Mouse (Mus musculus): ENCODE data around the gene Fam170b.

The Fam170b gene

DNA sequence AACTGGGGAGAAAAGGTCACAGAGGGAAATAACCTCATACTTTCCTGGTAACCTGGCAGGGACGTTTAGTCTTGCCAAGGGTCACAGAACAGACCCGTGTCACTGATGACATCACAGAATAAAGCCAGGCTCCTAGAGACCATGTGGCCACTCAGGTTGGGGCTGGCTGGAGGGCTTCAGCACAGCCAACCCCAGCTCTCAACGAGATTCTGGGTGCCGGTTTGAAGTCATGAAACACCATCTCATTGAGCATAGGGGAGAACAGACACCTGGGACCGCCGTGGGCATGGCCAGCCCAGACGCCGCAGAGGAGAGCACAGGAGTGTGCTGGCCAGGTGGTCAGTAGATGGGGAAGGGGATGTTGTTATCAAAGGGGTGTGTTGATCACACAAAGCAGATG, at the start of gene Fam170b:
Fam170b (plus strand) TSS at position 116 of the 400 bp plus-strand sequence.
- no peak for DNase-seq

DNA sequence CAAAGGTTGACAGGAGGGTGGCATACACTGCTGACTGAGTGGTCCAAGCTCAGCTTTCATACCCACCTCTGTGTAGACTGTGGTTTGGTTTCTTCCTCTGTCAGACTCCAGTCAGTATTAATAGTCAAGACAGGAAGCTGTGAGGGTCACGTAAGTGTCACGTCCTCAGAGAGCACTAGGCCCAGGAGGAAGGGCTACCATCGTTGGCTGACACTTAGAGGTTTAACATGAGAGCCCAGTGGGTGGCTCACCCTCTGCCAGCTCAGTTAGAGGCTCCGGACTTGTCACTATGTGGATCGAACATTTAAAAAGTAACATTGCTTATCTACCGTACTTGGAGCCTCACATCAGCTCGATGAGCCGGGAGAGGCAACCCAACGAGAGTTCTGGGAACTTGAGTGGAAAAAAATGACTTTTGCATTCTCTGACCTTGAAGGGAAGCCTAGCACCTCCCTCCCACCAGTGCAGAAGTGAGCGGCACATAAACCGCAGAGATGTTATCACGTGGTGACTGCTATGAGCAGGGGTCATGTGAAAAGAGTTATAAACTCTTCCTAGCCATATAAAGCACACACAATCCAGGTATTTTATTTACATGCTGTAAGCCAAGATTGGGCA, 49.5 kb upstream of the Fam170b start:
- DNase-seq: peak; percentile 6 to 8

DNA sequence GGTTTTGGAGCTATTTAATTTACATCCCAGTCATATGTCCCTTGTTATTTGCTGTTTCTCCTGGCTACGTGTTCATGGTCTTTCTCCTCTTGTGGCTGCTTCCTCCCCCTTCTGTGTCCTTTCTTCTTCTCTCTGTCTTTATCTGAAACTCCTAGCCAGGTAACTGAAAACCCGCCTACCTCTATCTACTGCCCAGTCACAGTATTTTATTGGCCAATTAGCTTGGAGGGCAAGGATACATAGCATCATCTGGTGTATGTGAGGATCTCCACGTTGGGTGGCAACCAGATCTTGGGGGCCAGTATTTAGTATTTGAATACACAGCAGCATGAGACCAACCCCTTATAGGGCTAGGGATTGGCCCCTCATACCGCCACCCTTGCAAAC, 49.0 kb upstream of the Fam170b start:
- no peak for DNase-seq

DNA sequence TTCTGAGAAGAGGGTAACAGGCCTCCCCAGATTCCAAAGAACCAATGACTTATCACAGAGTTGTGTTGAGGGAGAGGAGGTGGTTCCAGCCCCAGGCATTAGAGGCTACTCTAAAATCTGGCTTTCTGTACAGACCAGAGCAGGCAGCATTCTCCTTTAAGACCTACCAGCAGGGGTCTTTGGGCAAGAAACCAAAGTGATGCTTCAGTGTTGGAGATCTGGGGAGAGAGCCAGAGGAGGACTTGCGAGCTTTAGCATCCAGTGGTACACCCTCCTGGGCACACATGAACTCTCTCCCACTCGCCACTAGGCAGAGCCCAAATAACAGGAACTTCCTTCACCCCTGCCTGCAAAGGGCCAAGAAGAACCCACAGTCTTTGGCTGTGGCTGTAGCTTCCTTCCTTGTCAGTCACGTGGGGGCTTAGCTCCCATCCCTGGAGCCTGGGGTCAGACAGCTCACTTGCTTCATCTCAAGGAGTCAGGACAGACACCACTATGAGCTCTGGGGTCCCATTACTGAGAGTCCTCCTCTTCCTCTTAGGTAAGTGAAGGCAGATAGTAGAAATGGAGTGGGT, 48.1 kb upstream of the Fam170b start, which contains the start of gene Tmem273:
Tmem273 (plus strand) TSS at position 408 of the 575 bp plus-strand sequence.
- no peak for DNase-seq

DNA sequence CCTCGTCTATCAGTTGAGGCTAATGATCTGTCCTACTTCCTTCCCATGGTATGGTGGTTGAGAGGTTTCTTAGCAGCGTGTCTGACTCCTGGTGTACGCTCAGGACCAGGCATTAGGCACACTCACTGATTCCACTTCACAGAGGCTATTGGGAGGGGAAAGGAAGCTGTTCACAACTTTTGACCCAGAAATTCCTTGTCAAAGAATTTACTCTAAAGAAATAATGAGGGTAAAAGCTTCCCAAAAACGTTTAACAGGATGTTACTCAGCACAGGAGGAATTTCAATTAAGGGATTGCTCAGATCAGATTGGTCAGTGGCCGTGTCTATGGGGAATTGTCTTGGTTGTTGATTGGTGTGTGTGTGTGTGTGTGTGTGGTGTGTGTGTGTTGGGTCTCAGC, 46.1 kb upstream of the Fam170b start:
- DNase-seq: no peak

DNA sequence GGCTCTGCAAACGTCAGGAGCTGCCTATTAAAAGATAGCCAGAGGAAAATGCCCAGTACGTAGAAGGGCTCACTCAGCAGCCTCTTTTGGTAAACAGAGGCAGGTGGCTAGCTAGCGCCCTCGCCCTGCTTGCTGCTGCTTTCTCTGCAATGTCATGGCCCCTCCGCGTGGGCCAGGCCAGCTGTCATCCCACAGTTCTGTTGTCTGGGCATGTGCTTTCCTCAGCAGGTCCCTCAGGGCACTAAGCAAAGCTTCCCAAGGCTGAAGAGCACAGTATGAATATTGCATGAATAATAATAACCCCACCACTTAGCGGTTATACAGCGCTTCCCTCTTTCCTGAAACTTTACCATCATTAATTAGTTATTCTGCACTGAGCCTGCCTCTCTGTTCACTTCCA, 37.4 kb upstream of the Fam170b start:
- no peak for DNase-seq

DNA sequence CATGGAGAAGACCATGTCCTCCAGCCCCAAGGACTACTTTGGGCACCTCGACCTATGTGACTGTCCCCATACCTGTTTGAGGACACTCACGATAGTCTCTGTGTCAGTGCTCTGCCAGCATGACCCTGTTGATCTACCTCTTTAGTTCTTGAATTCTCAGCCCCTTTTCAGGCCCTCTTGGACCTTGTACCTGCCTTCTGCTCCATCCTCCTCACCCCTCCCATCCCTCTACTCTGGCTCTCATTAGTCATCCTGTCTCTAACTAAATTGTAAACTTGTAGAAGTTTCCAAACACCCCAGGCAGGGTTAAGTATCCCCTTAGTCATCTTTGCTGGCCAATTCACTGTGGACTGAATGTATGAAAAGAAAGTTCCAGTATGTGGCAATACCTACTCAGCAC, 36.0 kb upstream of the Fam170b start:
- DNase-seq: no peak

DNA sequence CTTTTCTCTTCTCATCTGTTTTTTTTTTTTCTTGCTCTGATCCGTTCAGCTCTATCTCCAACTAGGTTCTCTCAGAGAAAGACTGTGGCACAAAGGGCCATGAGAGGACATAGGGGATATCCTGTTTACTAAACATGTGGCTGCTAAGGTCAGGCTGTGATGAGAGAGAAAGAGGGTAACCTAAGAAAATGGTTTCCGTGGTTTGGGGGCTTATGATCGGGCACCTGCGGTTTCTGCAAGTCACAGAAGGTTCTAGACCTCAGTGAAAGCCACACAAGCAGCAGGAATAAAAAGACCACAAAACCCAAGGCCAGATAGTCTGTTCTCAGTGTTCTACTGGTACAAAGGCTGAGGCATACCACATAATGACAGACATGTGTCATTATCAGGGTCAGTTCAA, 35.4 kb upstream of the Fam170b start:
- DNase-seq: no peak

DNA sequence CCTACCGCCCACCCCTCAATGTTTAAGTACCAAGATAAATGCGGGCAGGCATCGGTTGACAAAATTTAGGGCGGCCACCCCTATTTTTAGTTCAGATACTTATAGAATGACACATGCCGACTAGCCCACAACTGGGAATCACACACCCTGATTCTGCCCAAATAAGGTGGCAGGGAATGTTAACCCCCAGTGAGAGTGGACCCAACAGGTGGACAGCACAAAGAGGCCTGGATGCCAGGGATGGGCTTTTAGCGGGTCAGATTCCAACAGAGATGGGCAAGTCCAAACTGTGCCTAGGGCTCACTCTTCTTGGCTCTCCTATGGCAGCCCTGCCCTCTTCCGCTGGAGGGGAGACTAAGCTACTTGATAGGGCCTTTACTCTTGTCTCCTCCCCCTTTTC, 33.7 kb upstream of the Fam170b start:
- DNase-seq: no peak

DNA sequence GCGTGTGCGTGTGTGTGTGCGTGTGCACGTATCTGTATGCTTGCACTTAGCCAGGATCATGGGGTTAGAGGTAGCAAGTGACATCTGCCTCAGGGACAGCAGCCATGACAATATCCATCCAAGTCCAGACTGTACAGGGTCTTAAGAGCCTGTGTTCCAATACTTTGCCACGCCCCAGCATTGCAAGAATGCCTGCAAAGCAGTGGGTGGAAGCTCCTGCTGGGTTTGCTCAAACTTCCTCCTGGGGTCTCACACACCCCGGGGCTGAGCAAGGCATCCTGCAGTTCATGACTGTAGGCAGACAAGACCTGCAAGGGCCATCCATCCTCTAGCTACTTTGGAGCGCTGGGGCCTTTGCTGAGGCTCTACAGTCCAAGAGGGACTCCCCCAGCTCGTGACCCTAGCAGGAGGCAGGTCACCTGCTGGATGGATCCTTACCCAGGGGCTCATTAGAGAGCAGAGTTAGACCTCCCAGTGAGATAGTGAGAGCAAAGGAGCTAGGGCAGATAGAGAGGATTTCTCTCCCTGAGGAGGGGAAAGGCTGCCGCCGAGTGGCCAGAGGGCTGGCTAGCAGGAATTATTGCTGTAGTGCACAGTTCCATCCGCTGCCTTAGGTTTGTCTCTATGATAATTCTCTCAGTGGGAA, 32.6 kb upstream of the Fam170b start:
- DNase-seq: no peak

DNA sequence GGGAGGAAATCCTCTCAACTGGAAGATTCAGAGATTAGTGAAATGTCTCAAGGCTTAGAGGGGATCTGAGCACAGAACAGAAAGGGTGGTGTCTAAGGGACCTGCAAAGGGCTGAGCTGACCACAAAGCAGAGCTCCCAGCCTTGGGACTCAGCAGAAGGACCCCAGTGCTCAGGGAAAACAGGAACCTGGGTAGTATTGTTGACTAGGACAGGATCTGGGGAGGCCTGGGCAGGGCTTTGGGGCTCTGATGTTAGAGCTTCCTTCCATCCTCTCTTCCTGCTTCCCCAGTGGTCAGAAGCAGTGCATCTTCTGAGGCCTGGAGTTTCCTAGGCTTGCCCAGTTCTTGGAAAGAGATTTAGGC, 32.1 kb upstream of the Fam170b start:
- no peak for DNase-seq

DNA sequence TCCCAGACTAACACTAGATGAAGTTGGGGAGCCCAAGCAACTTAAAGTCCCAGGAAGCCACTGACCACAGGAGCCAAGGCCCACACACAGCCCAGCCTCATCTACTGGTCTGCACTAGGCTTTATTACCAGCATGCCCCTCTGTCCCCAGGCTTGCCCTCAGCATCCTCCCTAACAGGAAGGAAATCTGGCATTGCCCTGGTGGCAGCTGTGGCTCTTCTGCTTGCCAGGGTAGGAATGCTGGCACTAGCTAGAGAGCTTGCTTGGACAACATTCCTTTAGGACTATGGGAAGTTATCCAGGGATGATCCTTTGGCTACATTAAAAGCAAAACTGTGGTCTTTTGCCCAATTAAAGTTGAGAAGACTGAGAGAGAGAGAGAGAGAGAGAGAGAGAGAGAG, 23.7 kb upstream of the Fam170b start:
- DNase-seq: no peak

DNA sequence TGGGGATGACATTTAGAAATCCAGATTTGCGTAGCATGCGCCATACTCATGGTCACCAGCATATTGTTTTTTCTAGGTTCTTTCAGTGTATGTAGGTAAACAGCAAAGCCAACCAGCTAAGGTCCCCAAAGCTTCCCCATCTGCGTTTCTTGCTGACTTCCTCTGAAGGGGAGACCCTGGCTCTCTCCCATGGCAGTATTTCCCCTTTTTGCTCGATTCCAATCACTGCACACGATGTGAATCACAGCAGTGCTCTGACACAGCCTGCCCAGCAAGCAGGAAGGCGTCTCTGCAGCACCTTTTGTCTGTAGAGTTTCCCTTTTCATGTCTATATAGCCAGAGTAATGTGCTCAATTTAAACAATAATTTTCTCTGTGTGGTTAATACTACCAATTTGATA, 21.3 kb upstream of the Fam170b start:
- no peak for DNase-seq

DNA sequence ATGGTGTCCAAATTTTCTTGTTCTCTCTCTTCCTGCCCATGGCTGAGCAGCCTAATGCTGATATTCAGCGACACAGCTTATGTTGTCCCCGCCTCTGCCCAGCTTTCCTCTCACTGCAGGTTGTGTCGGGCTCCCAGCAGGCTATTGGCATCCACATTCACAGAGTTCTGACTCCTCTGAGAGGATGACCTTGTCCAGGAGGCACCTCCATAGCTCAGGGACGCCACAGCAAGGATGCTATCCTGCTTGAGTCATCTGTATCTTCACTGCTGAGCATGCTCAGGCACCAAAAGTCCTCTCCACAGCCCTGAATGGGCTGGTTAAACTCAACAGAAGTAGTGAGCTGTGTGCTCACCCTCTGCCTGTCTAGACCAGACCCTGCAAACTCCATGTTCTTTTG, 18.8 kb upstream of the Fam170b start:
- no peak for DNase-seq

DNA sequence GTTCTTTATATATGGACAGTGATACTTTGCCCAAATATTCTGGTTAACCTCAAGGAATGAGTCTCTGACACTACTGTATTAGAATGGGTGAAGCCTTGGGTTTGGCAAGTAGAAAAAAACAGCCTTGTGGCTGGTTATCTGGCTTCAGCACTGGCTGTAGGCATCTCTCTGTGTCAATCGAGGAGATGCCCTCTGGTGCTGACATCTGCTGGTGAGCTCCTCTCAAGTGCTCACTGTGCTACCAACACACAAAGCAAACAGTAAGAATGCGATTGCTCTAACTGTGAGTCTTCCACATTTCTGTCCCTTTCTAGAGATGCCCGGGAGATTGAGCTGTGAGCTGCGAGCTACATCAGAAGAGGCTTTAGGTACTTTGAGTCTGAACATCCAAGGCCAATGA, 17.2 kb upstream of the Fam170b start:
- DNase-seq: no peak

DNA sequence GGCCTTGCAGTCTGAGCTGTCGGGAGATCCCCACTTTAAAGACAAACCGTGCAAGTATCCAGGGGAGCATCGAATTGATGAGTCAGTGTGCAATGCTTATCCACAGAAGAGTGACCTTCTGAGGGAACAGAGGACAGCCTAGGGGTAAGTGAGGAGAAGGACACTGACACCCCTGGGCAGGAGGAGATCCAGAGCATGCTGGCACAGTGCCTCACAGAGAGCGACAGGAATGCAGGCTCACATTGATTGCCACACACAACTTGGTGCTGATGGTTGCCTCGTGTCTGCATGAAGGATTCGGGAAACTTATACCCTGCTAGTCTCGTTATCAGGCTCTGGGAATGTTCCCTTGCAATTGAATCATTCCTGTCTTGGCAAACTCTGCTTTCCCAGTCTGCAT, 16.5 kb upstream of the Fam170b start:
- DNase-seq: no peak

DNA sequence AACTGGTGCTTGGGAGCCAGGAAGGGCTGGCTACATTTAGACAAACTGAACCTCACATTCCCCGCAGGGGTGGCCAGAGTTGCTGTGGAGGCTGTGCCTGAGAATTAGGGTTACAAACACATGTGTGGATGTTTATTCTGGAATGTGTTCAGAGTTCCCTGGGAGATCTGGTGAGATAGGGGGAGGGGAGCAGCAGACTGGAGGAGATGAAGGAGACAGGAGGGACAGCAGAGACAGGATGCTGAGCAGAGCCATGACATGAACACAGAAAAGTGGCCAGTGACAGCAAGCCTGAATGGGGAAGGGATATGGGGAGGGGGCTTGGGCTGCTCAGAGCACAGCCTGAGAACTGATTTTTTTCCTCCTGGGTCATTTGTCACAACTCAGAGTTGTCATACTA, 14.5 kb upstream of the Fam170b start:
- no peak for DNase-seq

DNA sequence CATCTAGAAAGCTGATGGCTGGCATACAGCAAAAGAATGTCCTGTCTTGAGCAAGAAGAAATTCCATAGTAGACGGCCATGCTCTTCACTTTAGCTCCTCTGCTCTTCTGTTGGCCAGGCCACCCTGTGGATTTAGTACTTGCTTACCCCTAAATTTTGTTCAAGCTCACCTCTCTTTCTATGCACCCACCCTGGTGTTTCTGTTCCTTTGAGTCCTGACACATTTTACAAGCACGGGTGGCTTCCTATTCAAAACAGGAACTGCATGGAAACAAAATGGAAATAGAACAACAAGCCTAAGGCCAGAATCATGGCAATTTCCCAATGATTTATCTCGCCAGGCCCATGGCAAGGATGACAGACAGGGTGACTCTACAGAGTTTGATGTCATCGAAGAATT, 10.9 kb upstream of the Fam170b start:
- no peak for DNase-seq

DNA sequence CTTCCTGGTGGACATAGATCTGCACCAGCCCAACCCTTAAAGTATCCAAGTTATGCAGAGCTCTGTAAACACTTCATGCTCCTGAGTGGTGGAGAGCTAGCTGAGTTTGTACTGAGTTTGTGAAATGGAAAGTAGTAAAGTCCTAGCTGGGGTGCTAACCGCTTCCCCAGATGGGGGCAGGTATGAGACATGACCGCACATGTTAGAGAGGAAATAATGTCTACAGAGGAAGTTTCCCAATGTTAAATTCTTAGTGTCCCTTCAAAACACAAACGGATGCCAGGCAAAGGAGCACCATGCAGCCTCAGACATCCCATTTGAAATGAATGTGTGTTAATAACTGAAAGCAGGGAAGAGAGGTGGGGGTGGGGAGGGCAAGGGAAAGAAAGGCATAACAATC, 9.9 kb upstream of the Fam170b start:
- no peak for DNase-seq

DNA sequence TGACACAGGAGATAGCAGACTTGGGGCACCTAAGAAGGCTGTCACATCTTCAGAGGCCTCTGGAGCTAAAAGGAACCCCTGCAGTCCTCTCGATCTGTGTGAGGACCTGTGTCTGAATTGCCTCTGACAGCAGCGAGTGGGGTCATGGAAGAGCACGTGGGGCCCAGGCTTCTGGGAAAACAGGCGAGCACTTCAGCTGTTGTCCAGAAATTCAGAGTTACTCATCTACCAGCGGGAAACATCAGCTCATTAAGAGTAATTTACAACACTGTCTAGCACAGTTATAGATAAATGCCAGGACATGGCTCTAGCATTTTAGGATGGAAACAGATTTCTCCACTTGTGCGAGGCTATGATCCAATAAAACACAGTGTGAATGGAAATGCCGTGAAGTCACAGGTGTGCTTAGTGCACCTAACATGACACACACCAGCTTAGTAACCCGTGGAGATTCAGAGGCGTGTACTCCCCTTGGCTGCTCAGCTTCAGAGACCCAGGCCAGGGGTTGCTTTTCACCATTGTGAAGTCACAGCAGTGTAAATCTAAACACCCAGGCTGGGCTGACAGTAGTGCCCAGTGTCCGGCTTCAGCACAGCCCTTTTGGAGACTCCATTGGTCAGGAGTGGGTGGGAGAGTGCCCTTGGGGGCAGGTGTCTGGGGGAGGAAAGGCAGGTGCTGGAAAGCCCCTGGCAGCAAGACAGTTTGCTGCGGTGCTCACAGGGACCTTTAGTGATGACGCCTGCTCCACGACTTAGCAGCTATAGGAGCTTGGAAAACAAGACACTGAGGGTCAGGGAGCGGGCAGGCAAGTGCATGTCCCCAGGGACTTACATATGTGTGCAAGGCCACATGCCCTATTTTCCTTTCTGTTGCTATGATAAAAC, 9.3 kb upstream of the Fam170b start:
- no peak for DNase-seq

DNA sequence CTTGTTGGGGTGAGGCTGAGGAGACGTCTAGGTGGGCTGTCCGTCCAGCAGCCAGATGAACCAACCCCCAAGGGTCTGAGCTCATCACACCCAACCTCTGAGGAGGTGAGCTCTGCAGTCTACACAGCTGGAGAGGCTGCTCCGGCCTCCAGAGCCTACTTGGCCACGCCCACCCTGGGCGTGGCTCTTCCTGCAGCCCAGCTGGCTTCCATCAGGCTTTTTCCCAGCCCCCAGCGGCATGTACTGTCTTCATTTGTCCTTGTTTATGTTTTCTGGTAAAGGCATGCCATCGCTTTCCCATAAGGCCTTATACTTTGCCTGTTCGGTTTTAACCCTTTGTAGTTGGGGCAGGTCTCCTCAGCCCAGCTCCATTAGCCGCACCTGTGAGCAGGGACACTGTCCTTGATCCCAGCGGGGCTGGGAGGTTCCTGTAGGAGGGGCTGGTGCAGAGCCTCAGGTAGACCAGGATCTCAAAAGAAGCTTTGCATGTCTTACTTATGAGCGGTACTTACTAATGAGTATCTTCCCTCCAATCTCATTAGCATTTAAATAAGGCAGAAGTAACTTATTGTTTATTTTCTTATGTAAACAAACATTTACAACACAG, 8.2 kb upstream of the Fam170b start:
- DNase-seq: no peak

DNA sequence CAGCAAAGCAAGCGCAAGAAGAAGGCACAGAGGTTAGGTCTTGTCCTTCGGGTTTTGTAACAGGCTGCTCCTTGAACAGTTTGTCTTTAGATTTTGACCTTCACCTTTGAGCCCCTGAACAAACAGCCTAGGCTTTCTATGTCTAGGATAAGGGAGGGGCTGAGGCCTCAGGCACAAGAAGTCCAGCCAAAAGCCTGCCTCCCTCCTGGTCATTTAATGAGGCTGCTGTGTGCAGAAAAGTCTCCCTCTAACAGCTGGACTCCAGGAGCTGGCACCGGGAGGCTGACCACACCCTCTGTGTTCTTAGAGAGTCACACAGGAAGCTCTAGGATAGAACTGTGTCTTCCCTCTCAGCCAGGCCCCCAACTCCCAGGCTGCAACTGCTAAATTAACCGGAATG, 6.6 kb upstream of the Fam170b start:
- DNase-seq: no peak

DNA sequence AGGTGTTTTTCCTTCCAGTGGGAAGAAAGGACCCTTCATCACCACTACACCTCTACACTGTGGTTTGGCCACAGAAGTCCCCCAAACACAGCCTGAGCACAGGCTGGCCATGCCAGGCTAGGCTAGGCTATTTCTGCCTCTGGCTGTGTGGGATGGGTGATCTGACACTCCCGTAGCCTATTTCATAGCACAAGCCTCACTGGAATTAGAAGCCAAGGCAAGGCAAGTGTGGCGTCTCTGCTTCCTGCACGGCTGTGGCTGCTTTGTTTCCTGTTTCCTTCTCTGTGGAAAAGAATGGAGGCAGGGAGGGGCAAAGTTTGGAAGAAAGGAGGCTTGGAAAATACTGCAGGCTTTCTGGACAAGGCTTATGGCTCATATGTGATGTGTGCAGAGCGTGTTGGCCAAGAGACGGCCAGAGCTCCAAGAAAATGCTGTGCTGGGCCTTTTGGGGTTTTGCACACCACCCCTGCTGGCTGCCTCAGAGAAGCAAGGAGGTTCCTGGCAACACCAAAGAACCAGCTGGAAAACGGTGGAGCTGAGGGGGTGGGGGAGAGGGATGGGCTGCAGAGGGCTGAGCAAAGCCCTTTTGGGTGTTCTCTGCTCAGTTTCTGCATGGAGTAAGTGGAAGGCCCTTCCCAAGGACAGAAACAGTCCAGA, 5.6 kb upstream of the Fam170b start:
- no peak for DNase-seq

Measured in B cell, adult 2 months (primary cell).